Mouse (Mus musculus): ENCODE measurements around the gene Spsb3. TPM values are rescaled to one million over a fixed set of nuclear protein-coding genes. Genes with fewer than 3 reads are reported as not detected.

The Spsb3 gene
- polyA plus RNA-seq, 1 experiment from 2014 or later: 46.1 TPM

GRCm38 (mm10) chr17:24898041-24898854 lies 11.8 kb downstream of the Spsb3 start:
- peaks cover 40% of the 10 kb centered on the region for H3K4me1 ChIP-seq (replicated peaks)
- no peak overlapping the region; the same call in 1 of the 2 replicates for H3K4me3 ChIP-seq (replicated peaks)

GRCm38 (mm10) chr17:24899153-24899552 lies 12.7 kb downstream of the Spsb3 start:
- peaks cover 31% of the 10 kb centered on the region for H3K4me1 ChIP-seq (replicated peaks)
- H3K27me3 ChIP-seq: no peaks in the 10 kb centered on the region
- no peak for ATAC-seq (ENCODE audit: insufficient number of reproducible peaks, insufficient read depth, low FRiP score, low TSS enrichment, low read depth)
- peaks cover 73% of the 10 kb centered on the region for H3K36me3 ChIP-seq
- no peak overlapping the region for H3K4me3 ChIP-seq (replicated peaks)
- no peak overlapping the region for H3K27ac ChIP-seq
- H3K9me3 ChIP-seq: no peaks in the 10 kb centered on the region
- no peak overlapping the region for H3K4me2 ChIP-seq
- H3K9ac ChIP-seq (replicated peaks): no peak overlapping the region
- WGBS: 84% methylated on average over 5 of the region's 5 CpGs

More at GRCm38 (mm10) chr17:24898041-24898854, 11.8 kb downstream of the Spsb3 start:
- Histone ChIP-seq H3K36me3 (peaks cover 69% of the 10 kb centered on the region), H3K9me3 (no peaks in the 10 kb centered on the region), H3K4me2 (no peak overlapping the region), H3K9ac (replicated peaks) (no peak overlapping the region), H3K27ac (no peak overlapping the region), H3K27me3 (no peaks in the 10 kb centered on the region)
- WGBS: 82% methylated on average over 4 of the region's 4 CpGs
- no peak for ATAC-seq (ENCODE audit: insufficient number of reproducible peaks, insufficient read depth, low FRiP score, low TSS enrichment, low read depth)

GRCm38 (mm10) chr17:24900014-24900413 lies 13.6 kb downstream of the Spsb3 start:
- no peaks in the 10 kb centered on the region for H3K9me3 ChIP-seq
- ATAC-seq (ENCODE audit: insufficient number of reproducible peaks, insufficient read depth, low FRiP score, low TSS enrichment, low read depth): no peak
- no peak overlapping the region for H3K4me3 ChIP-seq (replicated peaks)
- peaks cover 82% of the 10 kb centered on the region for H3K36me3 ChIP-seq
- no peak overlapping the region for H3K4me2 ChIP-seq
- no peaks in the 10 kb centered on the region for H3K27me3 ChIP-seq
- H3K27ac ChIP-seq: no peak overlapping the region
- peaks cover 27% of the 10 kb centered on the region for H3K4me1 ChIP-seq (replicated peaks)
- 96% methylated on average over 6 of the region's 6 CpGs for WGBS
- H3K9ac ChIP-seq (replicated peaks): no peak overlapping the region

- no peak overlapping the region for H3K4me3 ChIP-seq (replicated peaks)
- H3K9me3 ChIP-seq: no peaks in the 10 kb centered on the region
- H3K4me2 ChIP-seq: no peak overlapping the region
- WGBS: 83% methylated on average over 5 of the region's 5 CpGs
- H3K36me3 ChIP-seq: peaks cover 100% of the 10 kb centered on the region
- H3K4me1 ChIP-seq (replicated peaks): peaks cover 10% of the 10 kb centered on the region
- no peak overlapping the region for H3K27ac ChIP-seq
- H3K27me3 ChIP-seq: no peaks in the 10 kb centered on the region
- no peak for ATAC-seq (ENCODE audit: insufficient number of reproducible peaks, insufficient read depth, low FRiP score, low TSS enrichment, low read depth)
- H3K9ac ChIP-seq (replicated peaks): no peak overlapping the region
Observed at GRCm38 (mm10) chr17:24902124-24902523, 15.7 kb downstream of the Spsb3 start.

GRCm38 (mm10) chr17:24902671-24903474 lies 16.4 kb downstream of the Spsb3 start:
- Histone ChIP-seq H3K36me3 (peaks cover 100% of the 10 kb centered on the region), H3K27ac (no peak overlapping the region)
- 74% methylated on average over 9 of the region's 9 CpGs for WGBS

GRCm38 (mm10) chr17:24903767-24904166 lies 17.3 kb downstream of the Spsb3 start:
- peaks cover 100% of the 10 kb centered on the region for H3K36me3 ChIP-seq
- no peak overlapping the region for H3K4me2 ChIP-seq
- no peak overlapping the region for H3K27ac ChIP-seq
- H3K4me1 ChIP-seq (replicated peaks): no peaks in the 10 kb centered on the region
- H3K4me3 ChIP-seq (replicated peaks): no peak overlapping the region
- H3K9ac ChIP-seq (replicated peaks): no peak overlapping the region
- no peak for ATAC-seq (ENCODE audit: insufficient number of reproducible peaks, insufficient read depth, low FRiP score, low TSS enrichment, low read depth)
- H3K27me3 ChIP-seq: no peaks in the 10 kb centered on the region
- WGBS: 91% methylated on average over 9 of the region's 9 CpGs
- no peaks in the 10 kb centered on the region for H3K9me3 ChIP-seq

More at GRCm38 (mm10) chr17:24902671-24903474, 16.4 kb downstream of the Spsb3 start:
- Histone ChIP-seq H3K4me3 (replicated peaks) (no peak overlapping the region), H3K4me1 (replicated peaks) (0 out of 2 replicates have a peak, but pooled peaks cover 2% of the 10 kb centered on the region), H3K27me3 (no peaks in the 10 kb centered on the region), H3K4me2 (no peak overlapping the region), H3K9me3 (no peaks in the 10 kb centered on the region), H3K9ac (replicated peaks) (no peak overlapping the region)
- no peak for ATAC-seq (ENCODE audit: insufficient number of reproducible peaks, insufficient read depth, low FRiP score, low TSS enrichment, low read depth)

GRCm38 (mm10) chr17:24907591-24907990 lies 21.1 kb downstream of the Spsb3 start:
- H3K9ac ChIP-seq (replicated peaks): no peak overlapping the region
- no peak overlapping the region for H3K4me3 ChIP-seq (replicated peaks)
- no peaks in the 10 kb centered on the region for H3K9me3 ChIP-seq
- 96% methylated on average over 2 of the region's 2 CpGs for WGBS
- peaks cover 100% of the 10 kb centered on the region for H3K36me3 ChIP-seq
- no peak for ATAC-seq (ENCODE audit: insufficient number of reproducible peaks, insufficient read depth, low FRiP score, low TSS enrichment, low read depth)
- no peaks in the 10 kb centered on the region for H3K27me3 ChIP-seq
- no peak overlapping the region for H3K4me2 ChIP-seq
- no peaks in the 10 kb centered on the region for H3K4me1 ChIP-seq (replicated peaks)
- H3K27ac ChIP-seq: no peak overlapping the region

- Histone ChIP-seq H3K27me3 (no peaks in the 10 kb centered on the region), H3K4me3 (replicated peaks) (no peak overlapping the region), H3K27ac (no peak overlapping the region), H3K4me2 (no peak overlapping the region), H3K36me3 (peaks cover 98% of the 10 kb centered on the region), H3K9ac (replicated peaks) (no peak overlapping the region), H3K4me1 (replicated peaks) (no peaks in the 10 kb centered on the region), H3K9me3 (no peaks in the 10 kb centered on the region)
- ATAC-seq (ENCODE audit: insufficient number of reproducible peaks, insufficient read depth, low FRiP score, low TSS enrichment, low read depth): no peak
Observed at GRCm38 (mm10) chr17:24913984-24914383, 27.5 kb downstream of the Spsb3 start.

- 89% methylated on average over 1 of the region's 1 CpGs for WGBS
- Histone ChIP-seq H3K9me3 (no peaks in the 10 kb centered on the region), H3K9ac (replicated peaks) (no peak overlapping the region), H3K36me3 (peaks cover 96% of the 10 kb centered on the region), H3K27ac (no peak overlapping the region), H3K27me3 (no peaks in the 10 kb centered on the region), H3K4me1 (replicated peaks) (no peaks in the 10 kb centered on the region), H3K4me3 (replicated peaks) (no peak overlapping the region), H3K4me2 (no peak overlapping the region)
- ATAC-seq (ENCODE audit: insufficient number of reproducible peaks, insufficient read depth, low FRiP score, low TSS enrichment, low read depth): no peak
Observed at GRCm38 (mm10) chr17:24923246-24923645, 36.8 kb downstream of the Spsb3 start.

GRCm38 (mm10) chr17:24929506-24929905 lies 43.1 kb downstream of the Spsb3 start:
- H3K27me3 ChIP-seq: no peaks in the 10 kb centered on the region
- peaks cover 63% of the 10 kb centered on the region for H3K36me3 ChIP-seq
- ATAC-seq (ENCODE audit: insufficient number of reproducible peaks, insufficient read depth, low FRiP score, low TSS enrichment, low read depth): no peak
- H3K4me3 ChIP-seq (replicated peaks): no peak overlapping the region
- 57% methylated on average over 1 of the region's 1 CpGs for WGBS
- no peak overlapping the region for H3K9ac ChIP-seq (replicated peaks)
- no peak overlapping the region for H3K4me2 ChIP-seq
- H3K27ac ChIP-seq: no peak overlapping the region
- H3K4me1 ChIP-seq (replicated peaks): peaks cover 4% of the 10 kb centered on the region; the same call in 1 of the 2 replicates
- H3K9me3 ChIP-seq: no peaks in the 10 kb centered on the region

- ATAC-seq (ENCODE audit: insufficient number of reproducible peaks, insufficient read depth, low FRiP score, low TSS enrichment, low read depth): no peak
- Histone ChIP-seq H3K36me3 (peaks cover 36% of the 10 kb centered on the region), H3K27me3 (no peaks in the 10 kb centered on the region), H3K9ac (replicated peaks) (no peak overlapping the region), H3K4me3 (replicated peaks) (no peak overlapping the region), H3K27ac (no peak overlapping the region), H3K4me2 (no peak overlapping the region), H3K9me3 (no peaks in the 10 kb centered on the region), H3K4me1 (replicated peaks) (peaks cover 20% of the 10 kb centered on the region)
- 95% methylated on average over 4 of the region's 4 CpGs for WGBS
Observed at GRCm38 (mm10) chr17:24932431-24932830, 46.0 kb downstream of the Spsb3 start.
